Mouse (Mus musculus): ENCODE results near the gene Klrb1f. TPM values are rescaled to one million over a fixed set of nuclear protein-coding genes. Genes with fewer than 3 reads are reported as not detected.

Gene Klrb1f
- total RNA-seq (2023), result 5.7 to 8.1 TPM (median 6.8 TPM) in 4 replicates

DNA sequence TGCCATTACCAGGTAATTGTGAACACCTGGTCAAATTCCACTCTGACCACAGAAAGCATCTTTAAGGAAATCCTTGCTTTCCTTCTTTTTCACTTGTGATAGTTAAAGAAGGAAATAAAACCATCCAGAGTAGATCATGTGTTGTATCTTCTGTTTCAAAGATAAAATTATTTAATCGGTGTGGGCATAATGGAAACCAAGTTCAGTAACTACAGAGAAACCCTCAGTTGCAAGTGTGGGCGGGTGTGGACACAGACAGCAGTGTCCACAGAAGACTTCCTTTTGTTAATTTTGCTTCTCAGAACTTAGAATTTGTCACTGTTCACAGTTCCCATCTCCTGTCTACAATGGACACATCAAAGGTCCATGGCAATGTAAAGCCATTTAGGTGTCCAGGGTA, at the start of gene Klrb1f:
Gene Klrb1f, plus strand, starts transcription at position 301 of the 400 bp plus-strand sequence.

GRCm38 (mm10) chr6:129100794-129101193, 55.1 kb downstream of the Klrb1f start, which contains the start of gene Clec2e:
Gene Clec2e (minus strand): TSS chr6:129100913.

Other genes with a start within 250 kb of the Klrb1f start
- gene Gm44511, start 219.6 kb upstream of the Klrb1f start, total RNA-seq (2023), result not detected in 4 replicates
- gene Klrb1b, start 219.6 kb upstream of the Klrb1f start, total RNA-seq (2023), result 0.63 to 2.4 TPM (median 0.74 TPM) in 4 replicates
- gene Clec2i, start 158.3 kb upstream of the Klrb1f start, total RNA-seq (2023), result 57.3 to 68.0 TPM (median 63.4 TPM) in 4 replicates
- gene BC035044, start 154.8 kb upstream of the Klrb1f start, total RNA-seq (2023), result 77.5 to 80.6 TPM (median 79.9 TPM) in 4 replicates
- 6.9 to 13.2 TPM (median 10.2 TPM) in 4 replicates for gene Clec2g, start 111.5 kb upstream of the Klrb1f start, total RNA-seq (2023)
- gene Clec2e, start 55.0 kb downstream of the Klrb1f start, total RNA-seq (2023), result not detected in 4 replicates
- gene Clec2d, start 134.7 kb downstream of the Klrb1f start, total RNA-seq (2023), result 96.0 to 109 TPM (median 100 TPM) in 4 replicates
- gene Cd69, start 229.5 kb downstream of the Klrb1f start, total RNA-seq (2023), result 626 to 798 TPM (median 731 TPM) in 4 replicates